ENCODE assay signal across 22 mouse cellular contexts in genomic region chr13:44587846-44588245, GRCm38 (mm10).
DNase-seq lines count a peak whose midpoint lies in the region.
"Had no signal": no experiment of that assay in that cellular context is flagged by ENCODE, and none has a peak within 500 bp of the region (broad histone marks: within the 10 kb centered on the region; RNA-seq: fewer than 3 reads in every experiment).

No protein-coding gene starts in this region.

- peak; percentile 12 for DNase-seq in thymus, postnatal 14 days
- DNase-seq in thymus, postnatal 10 days (ENCODE audit: low spot score in 2 of 2), result no peak
- DNase-seq in T-cell, adult 2 months (ENCODE audit: low spot score), result peak; percentile 6
- DNase-seq in induced T-regulatory cell, adult 2 months (ENCODE audit: low read depth), result peak; percentile 75
- peak; percentile 15 for DNase-seq in naive thymus-derived CD4-positive, alpha-beta T cell, adult 2 months (ENCODE audit: low read depth)
- no peak for DNase-seq in testis, postnatal 14 days (ENCODE audit: low spot score)
- no peak for DNase-seq in lung, adult 18-20 months
- DNase-seq in heart, adult 11 months, result no peak
- DNase-seq: adrenal gland, postnatal 36 days; B cell, adult 2 months; cerebellum, adult 11 months; cerebellum, postnatal 10 days; embryo, embryonic 11 days; gastrocnemius, postnatal 14 days; heart, adult 2 months; heart, postnatal 36 days; kidney, adult 9 months; kidney, postnatal 14 days; liver, postnatal 0 days; lung, postnatal 14 days; right cerebral cortex, adult 18-20 months; right cerebral cortex, postnatal 4 days had no signal

Comparison
In these comparisons a context has a peak if more than half of its experiments do, and no peak if none do; other contexts are left out.
1. DNase-seq: peak in thymus, postnatal 14 days (single experiment), T-cell, adult 2 months (single experiment), induced T-regulatory cell, adult 2 months (single experiment) and naive thymus-derived CD4-positive, alpha-beta T cell, adult 2 months (single experiment); none in thymus, postnatal 10 days (0 of 2), testis, postnatal 14 days (single experiment), lung, adult 18-20 months (0 of 2) and heart, adult 11 months (single experiment).